Mouse (Mus musculus) stomach, postnatal 0 days (tissue): ENCODE results near the gene Rab21. TPM values are rescaled to one million over a fixed set of nuclear protein-coding genes. Genes with fewer than 3 reads are reported as not detected.

Experiments
- ATAC-seq: fragments of 200-750 bp; cut with Nextera tagmentation; 2 replicates; pipeline ENCODE4 v1.8.0; 2017; ENCODE audit not compliant: low FRiP score, low TSS enrichment
- DNase-seq: peaks from one replicate; pipeline ENCODE4 v3.0.0-alpha.2; 2016; ENCODE audit warnings: low spot score
- H3K27ac ChIP-seq: fragments of 300-500 bp; sonication (generic); replicated peaks from 2 replicates; pipeline ENCODE4 v1.5.1; 2014; ENCODE audit warnings: mild to moderate bottlenecking, control low read depth
- H3K27me3 ChIP-seq: fragments of 300-500 bp; sonication (generic); 2 replicates; pipeline ENCODE4 v1.6.1; 2014; ENCODE audit warnings: low read length; ENCODE audit not compliant: control insufficient read depth, insufficient read depth
- H3K36me3 ChIP-seq: fragments of 300-500 bp; sonication (generic); 2 replicates; pipeline ENCODE4 v1.6.1; 2014; ENCODE audit warnings: low read length, mixed read lengths; ENCODE audit not compliant: control insufficient read depth, insufficient read depth
- H3K4me1 ChIP-seq: fragments of 300-500 bp; sonication (generic); replicated peaks from 2 replicates; pipeline ENCODE4 v1.6.1; 2014; ENCODE audit warnings: antibody characterized with exemption; ENCODE audit not compliant: control insufficient read depth, insufficient read depth
- H3K4me2 ChIP-seq: fragments of 300-500 bp; sonication (generic); replicated peaks from 2 replicates; pipeline ENCODE4 v1.6.1; 2014; ENCODE audit warnings: low read depth, mild to moderate bottlenecking, control low read depth, moderate library complexity
- H3K4me3 ChIP-seq: fragments of 300-500 bp; sonication (generic); 2 replicates; pipeline ENCODE4 v1.5.1; 2014; ENCODE audit warnings: low read depth, low read length, control low read depth
- H3K9ac ChIP-seq: fragments of 300-500 bp; sonication (generic); 2 replicates; pipeline ENCODE4 v1.6.1; 2014; ENCODE audit warnings: mild to moderate bottlenecking, low read length, control low read depth, mixed read lengths
- H3K9me3 ChIP-seq: fragments of 300-500 bp; sonication (generic); 2 replicates; pipeline ENCODE4 v1.6.1; 2016; ENCODE audit warnings: low read length; ENCODE audit not compliant: control insufficient read depth
- CTCF ChIP-seq: IDR thresholded peaks from 2 replicates; pipeline ENCODE4 v1.5.1; 2016; ENCODE audit warnings: antibody characterized with exemption, low read depth, mild to moderate bottlenecking, moderate library complexity
- EP300 ChIP-seq: optimal IDR thresholded peaks from 2 replicates; pipeline ENCODE3; 2016; ENCODE audit warnings: antibody characterized with exemption
- WGBS: fragments of 180-500 bp; shearing (Covaris S2); extraction: QIAGEN DNeasy Blood & Tissue Kit; methylation state at CpG from one replicate; pipeline ENCODE4 v1.1.7; 2014; 5-methylcytosine and 5-hydroxymethylcytosine counted together
- polyA plus RNA-seq: library from polyadenylated mRNA; unstranded; fragments of >200 nt; fragmentation: Nextera tagmentation; extraction: Ambion mirVana; gene quantifications from 2 replicates; pipeline ENCODE4 v1.2.1, GENCODE M21; 2015

The Rab21 gene
- polyA plus RNA-seq, 1 experiment from 2014 or later, result 8.0 TPM

GRCm38 (mm10) chr10:115290671-115291070 is 24.7 kb downstream of the Rab21 start:
- peaks cover 23% of the 10 kb centered on the region for H3K36me3 ChIP-seq
- no peak overlapping the region for H3K9ac ChIP-seq
- no peak for DNase-seq
- no peaks in the 10 kb centered on the region for H3K27me3 ChIP-seq
- WGBS, result 91% methylated on average over 9 of the region's 9 CpGs
- no peaks in the 10 kb centered on the region for H3K4me1 ChIP-seq
- ATAC-seq, result no peak
- TF ChIP-seq CTCF, result no peak
- no peak for TF ChIP-seq EP300
- no peak overlapping the region for H3K4me3 ChIP-seq
- no peak overlapping the region for H3K4me2 ChIP-seq
- H3K9me3 ChIP-seq, result no peaks in the 10 kb centered on the region
- H3K27ac ChIP-seq, result no peak overlapping the region

GRCm38 (mm10) chr10:115288856-115289255 is 26.5 kb downstream of the Rab21 start:
- H3K4me3 ChIP-seq, result no peak overlapping the region
- H3K27me3 ChIP-seq, result no peaks in the 10 kb centered on the region
- no peak for TF ChIP-seq CTCF
- no peak for TF ChIP-seq EP300
- no peak for DNase-seq
- H3K27ac ChIP-seq, result no peak overlapping the region
- no peak overlapping the region for H3K9ac ChIP-seq
- WGBS, result 85% methylated on average over 8 of the region's 8 CpGs
- H3K4me1 ChIP-seq, result no peaks in the 10 kb centered on the region
- no peak overlapping the region for H3K4me2 ChIP-seq
- ATAC-seq, result no peak
- H3K9me3 ChIP-seq, result no peaks in the 10 kb centered on the region
- peaks cover 16% of the 10 kb centered on the region for H3K36me3 ChIP-seq

DNA sequence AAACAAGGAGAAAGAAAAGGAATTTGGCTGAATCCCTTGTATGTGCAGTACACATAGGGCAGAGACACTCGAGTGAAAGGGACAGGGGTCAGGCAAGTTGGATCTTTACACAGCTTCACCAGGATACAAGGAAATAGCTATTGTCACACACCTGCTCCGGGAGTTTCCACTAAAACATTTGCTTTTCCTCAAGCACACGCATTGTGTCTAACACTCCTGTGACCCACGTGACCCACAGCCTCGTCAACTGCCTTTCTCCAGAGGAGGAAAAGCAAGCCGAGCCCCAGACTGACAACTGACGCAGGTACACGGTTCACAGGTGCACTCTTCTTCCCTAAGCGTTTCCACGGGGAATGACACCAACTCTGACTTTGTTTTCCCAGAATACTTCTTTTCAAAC is 31.2 kb downstream of the Rab21 start:
- H3K4me1 ChIP-seq, result no peaks in the 10 kb centered on the region

DNA sequence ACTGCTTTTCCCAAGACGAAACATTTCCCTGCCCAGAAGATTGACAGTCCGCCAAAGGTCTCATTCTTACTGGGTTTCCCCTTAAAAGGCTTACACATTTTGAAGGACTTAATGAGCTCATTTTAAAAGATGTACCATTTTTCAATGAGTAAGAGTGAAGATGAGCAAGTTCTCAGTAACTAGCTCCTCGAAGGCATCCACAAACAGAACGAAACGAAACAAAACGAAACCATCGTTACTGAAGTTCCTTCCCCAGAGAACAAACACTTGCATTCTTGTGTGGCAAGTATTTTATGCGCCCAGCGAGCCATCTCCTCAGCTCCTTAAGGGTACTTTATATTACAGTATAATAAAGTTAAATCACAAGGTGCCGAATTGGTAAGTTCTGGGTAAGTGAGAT is 34.0 kb downstream of the Rab21 start:
- Histone ChIP-seq H3K36me3 (no peaks in the 10 kb centered on the region), H3K9ac (no peak overlapping the region), H3K4me1 (no peaks in the 10 kb centered on the region), H3K27me3 (no peaks in the 10 kb centered on the region), H3K9me3 (no peaks in the 10 kb centered on the region), H3K4me3 (no peak overlapping the region), H3K4me2 (no peak overlapping the region), H3K27ac (no peak overlapping the region)
- DNase-seq (no peak), ATAC-seq (no peak)
- TF ChIP-seq EP300 (no peak), CTCF (no peak)
- 86% methylated on average over 10 of the region's 10 CpGs for WGBS

More for the DNA sequence above, 31.2 kb downstream of the Rab21 start:
- WGBS, result 36% methylated on average over 10 of the region's 10 CpGs
- H3K27me3 ChIP-seq, result no peaks in the 10 kb centered on the region
- TF ChIP-seq CTCF (no peak), EP300 (no peak)
- ATAC-seq, result no peak
- no peak overlapping the region for H3K4me2 ChIP-seq
- no peaks in the 10 kb centered on the region for H3K9me3 ChIP-seq
- no peak overlapping the region for H3K27ac ChIP-seq
- no peak overlapping the region for H3K4me3 ChIP-seq
- no peak overlapping the region for H3K9ac ChIP-seq
- DNase-seq, result peak; percentile 35
- peaks cover 4% of the 10 kb centered on the region; the same call in 1 of the 2 replicates for H3K36me3 ChIP-seq

- no peak for TF ChIP-seq EP300
- no peak for TF ChIP-seq CTCF
- no peak overlapping the region for H3K27ac ChIP-seq
- H3K36me3 ChIP-seq, result no peaks in the 10 kb centered on the region
- WGBS, result 56% methylated on average over 5 of the region's 5 CpGs
- no peak overlapping the region for H3K4me2 ChIP-seq
- DNase-seq (no peak), ATAC-seq (no peak)
- no peak overlapping the region for H3K9ac ChIP-seq
- no peaks in the 10 kb centered on the region for H3K27me3 ChIP-seq
- H3K4me3 ChIP-seq, result no peak overlapping the region
- no peaks in the 10 kb centered on the region for H3K4me1 ChIP-seq
- no peaks in the 10 kb centered on the region for H3K9me3 ChIP-seq
Measured at GRCm38 (mm10) chr10:115271649-115272048, 43.7 kb downstream of the Rab21 start.

GRCm38 (mm10) chr10:115270612-115271390 is 44.6 kb downstream of the Rab21 start:
- Histone ChIP-seq H3K9ac (no peak overlapping the region), H3K36me3 (no peaks in the 10 kb centered on the region), H3K27me3 (no peaks in the 10 kb centered on the region), H3K4me2 (no peak overlapping the region), H3K27ac (no peak overlapping the region), H3K4me3 (no peak overlapping the region), H3K9me3 (no peaks in the 10 kb centered on the region), H3K4me1 (no peaks in the 10 kb centered on the region)
- TF ChIP-seq CTCF, result no peak
- TF ChIP-seq EP300, result no peak
- no peak for ATAC-seq
- 88% methylated on average over 12 of the region's 12 CpGs for WGBS
- DNase-seq, result no peak
